Mouse (Mus musculus) liver, adult 2 months (tissue): ENCODE measurements around the gene Drd1.

Experiments
- CTCF ChIP-seq: fragments of 200-500 bp; IDR thresholded peaks from 2 replicates; pipeline ENCODE4 v1.5.1; 2011; ENCODE audit warnings: low read depth, low read length, control low read depth
- POLR2A ChIP-seq: fragments of 200-500 bp; IDR thresholded peaks from 2 replicates; pipeline ENCODE4 v1.6.1; 2011; ENCODE audit warnings: low read length, control low read depth; ENCODE audit not compliant: insufficient read depth; ENCODE audit errors: extremely low read depth

DNA sequence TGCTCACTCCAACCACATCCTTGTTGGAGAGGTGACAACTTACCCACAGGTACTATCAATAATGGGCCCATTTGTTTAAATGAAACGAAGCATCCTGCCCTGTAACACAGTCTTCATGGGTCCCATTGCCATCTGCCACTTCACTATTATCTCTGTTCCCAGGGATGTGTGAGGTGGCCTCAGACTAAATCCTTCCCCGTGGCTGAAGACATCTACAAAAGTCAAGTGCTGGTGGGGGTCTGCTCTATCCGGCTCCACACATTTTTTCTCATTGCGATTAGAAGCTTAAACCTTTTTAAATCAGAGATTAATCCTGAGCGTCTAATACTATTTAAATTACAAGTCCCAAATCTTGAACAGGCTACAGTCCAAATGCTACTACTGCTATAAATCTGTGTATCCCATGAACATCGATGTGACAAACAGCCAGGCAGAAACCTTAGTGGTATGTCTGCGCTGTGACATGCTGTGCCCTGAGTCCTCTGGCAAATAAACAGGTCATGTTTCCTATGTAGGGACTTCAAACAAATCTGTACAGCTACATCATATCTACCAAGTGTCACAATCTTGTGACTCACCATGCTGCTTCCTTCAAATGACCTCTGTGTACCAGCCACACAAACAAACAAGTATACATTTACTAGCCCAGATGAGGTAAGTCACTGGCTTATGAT lies 6.7 kb downstream of the Drd1 start:
- TF ChIP-seq POLR2A (no peak), CTCF (no peak)
